Mouse (Mus musculus) thymus, adult 2 months (tissue): Measurements from ENCODE around the gene Strada. TPM values are rescaled to one million over a fixed set of nuclear protein-coding genes. Genes with fewer than 3 reads are reported as not detected.
"Not testable (repeated sequence)": the region's sequence is repeated elsewhere in the genome, so short reads cannot be mapped to it uniquely, and the experiment has no call there.

ENCODE experiments used
- DNase-seq: peaks from one replicate; pipeline ENCODE4 v3.0.0; 2021
- H3K27ac ChIP-seq: fragments of 200-500 bp; 2 replicates; pipeline ENCODE4 v1.5.1; 2012; ENCODE audit warnings: low read length, control low read depth; ENCODE audit not compliant: control insufficient read depth, insufficient read depth
- H3K27me3 ChIP-seq: fragments of 200-500 bp; 2 replicates; pipeline ENCODE4 v1.6.1; 2012; ENCODE audit warnings: mild to moderate bottlenecking, low read length, moderate library complexity, mixed read lengths; ENCODE audit not compliant: control insufficient read depth, insufficient read depth
- H3K36me3 ChIP-seq: fragments of 200-500 bp; 2 replicates; pipeline ENCODE4 v1.6.1; 2012; ENCODE audit warnings: mild to moderate bottlenecking, low read length, moderate library complexity; ENCODE audit not compliant: control insufficient read depth, insufficient read depth
- H3K4me1 ChIP-seq: fragments of 200-500 bp; replicated peaks from 2 replicates; pipeline ENCODE4 v1.6.1; 2012; ENCODE audit warnings: low read length; ENCODE audit not compliant: control insufficient read depth, insufficient read depth
- H3K4me3 ChIP-seq: fragments of 200-500 bp; 2 replicates; pipeline ENCODE4 v1.5.1; 2012; ENCODE audit warnings: mild to moderate bottlenecking, low read length, control low read depth, moderate library complexity; ENCODE audit not compliant: control insufficient read depth, insufficient read depth
- CTCF ChIP-seq: fragments of 200-500 bp; IDR thresholded peaks from 2 replicates; pipeline ENCODE4 v1.5.1; 2012; ENCODE audit warnings: mild to moderate bottlenecking, control low read depth, low read length, moderate library complexity, borderline replicate concordance; ENCODE audit not compliant: control insufficient read depth, poor library complexity, insufficient read depth; ENCODE audit errors: extremely low read depth
- POLR2A ChIP-seq: fragments of 200-500 bp; IDR thresholded peaks from 2 replicates; pipeline ENCODE4 v1.6.1; 2012; ENCODE audit warnings: mild to moderate bottlenecking, low read length, control low read depth, moderate library complexity; ENCODE audit not compliant: control insufficient read depth, poor library complexity, insufficient read depth; ENCODE audit errors: extremely low read depth
- WGBS: fragments of 180-500 bp; shearing (Covaris S2); methylation state at CpG from one replicate; pipeline ENCODE4 v1.1.7; 2018; 5-methylcytosine and 5-hydroxymethylcytosine counted together
- polyA plus RNA-seq: library from polyadenylated mRNA; depleted of rRNA; stranded (reverse); fragments of >200 nt; gene quantifications from 2 replicates; pipeline ENCODE4 v1.2.3, GENCODE M21; 2012; rRNA removed

Strada gene
- 40.3 and 40.5 TPM in 2 replicates for polyA plus RNA-seq

GRCm38 (mm10) chr11:106202123-106202465 is at the start of gene Strada:
Strada (minus strand) TSS chr11:106202168.
- Histone ChIP-seq H3K4me3 (peak within 1 kb of the TSS; percentile 12; the same call in 1 of the 2 replicates), H3K27me3 (no peaks in the 10 kb centered on the region), H3K27ac (peak within 1 kb of the TSS; percentile 78), H3K36me3 (peaks cover 24% of the 10 kb centered on the region), H3K4me1 (peaks cover 19% of the 10 kb centered on the region)
- TF ChIP-seq POLR2A, result no peak
- TF ChIP-seq CTCF, result no peak
- no peak for DNase-seq
- 24% methylated on average over 5 of the region's 5 CpGs for WGBS

GRCm38 (mm10) chr11:106249326-106249725 is 47.4 kb upstream of the Strada start:
- Histone ChIP-seq H3K27ac (no peak overlapping the region), H3K4me3 (no peak overlapping the region), H3K36me3 (peaks cover 84% of the 10 kb centered on the region), H3K27me3 (no peaks in the 10 kb centered on the region), H3K4me1 (no peaks in the 10 kb centered on the region)
- 97% methylated on average over 7 of the region's 7 CpGs for WGBS
- TF ChIP-seq POLR2A (no peak), CTCF (no peak)
- no peak for DNase-seq

GRCm38 (mm10) chr11:106246834-106247233 is 44.9 kb upstream of the Strada start:
- Histone ChIP-seq H3K4me1 (no peaks in the 10 kb centered on the region), H3K27ac (no peak overlapping the region), H3K4me3 (no peak overlapping the region), H3K36me3 (peaks cover 98% of the 10 kb centered on the region), H3K27me3 (no peaks in the 10 kb centered on the region)
- no peak for DNase-seq
- 100% methylated on average over 1 of the region's 1 CpGs for WGBS
- TF ChIP-seq POLR2A, result no peak
- TF ChIP-seq CTCF, result no peak

- DNase-seq, H3K27me3 ChIP-seq, H3K4me1 ChIP-seq, H3K4me3 ChIP-seq, H3K27ac ChIP-seq: not testable (repeated sequence)
- WGBS, result 89% methylated on average over 8 of the region's 8 CpGs
- peaks cover 83% of the 10 kb centered on the region for H3K36me3 ChIP-seq
These were observed 32.0 kb upstream of the Strada start for GRCm38 (mm10) chr11:106233978-106234377.

- Histone ChIP-seq H3K36me3 (peaks cover 17% of the 10 kb centered on the region), H3K4me3 (no peak overlapping the region), H3K27me3 (no peaks in the 10 kb centered on the region), H3K4me1 (0 out of 2 replicates have a peak, but pooled peaks cover 4% of the 10 kb centered on the region), H3K27ac (no peak overlapping the region)
- 96% methylated on average over 3 of the region's 3 CpGs for WGBS
- no peak for TF ChIP-seq POLR2A
- TF ChIP-seq CTCF, result no peak
- DNase-seq, result no peak
These were observed 18.6 kb upstream of the Strada start for GRCm38 (mm10) chr11:106220603-106221002.

GRCm38 (mm10) chr11:106216730-106217490 is 14.9 kb upstream of the Strada start, which contains the start of gene Ddx42:
Ddx42 (plus strand) TSS chr11:106216926.
- no peaks in the 10 kb centered on the region; the same call in none of the 2 replicates for H3K36me3 ChIP-seq
- peak; percentile 88 for DNase-seq
- peak within 1 kb of the TSS; percentile 88 for H3K27ac ChIP-seq
- H3K4me1 ChIP-seq, result peaks cover 9% of the 10 kb centered on the region; the same call in 1 of the 2 replicates
- H3K4me3 ChIP-seq, result peak within 1 kb of the TSS; percentile 88
- under 1% methylated on average over 70 of the region's 70 CpGs for WGBS
- no peaks in the 10 kb centered on the region for H3K27me3 ChIP-seq
- TF ChIP-seq POLR2A, result peak; percentile 83; the same call in 1 of the 2 replicates
- no peak for TF ChIP-seq CTCF
